Mouse (Mus musculus): ENCODE measurements around the gene Btbd7. TPM values are rescaled to one million over a fixed set of nuclear protein-coding genes. Genes with fewer than 3 reads are reported as not detected.
A peak's percentile ranks its signal among the peaks of the same experiment; 100 is the strongest.

Btbd7 gene
- 13.3 and 16.1 TPM in 2 replicates for polyA plus RNA-seq (2016; fragmentation: Nextera tagmentation; extraction: Ambion mirVana)

GRCm38 (mm10) chr12:102878031-102878823, at the start of gene Btbd7:
TSS of gene Btbd7 (minus strand) at chr12:102878471.
- Histone ChIP-seq H3K27me3 (ENCODE audit: insufficient read depth, poor library complexity, severe bottlenecking) (no peaks in the 10 kb centered on the region), H3K4me3 (peak within 1 kb of the TSS; percentile 80), H3K9me3 (no peaks in the 10 kb centered on the region), H3K27ac (peak within 1 kb of the TSS; percentile 99), H3K36me3 (no peaks in the 10 kb centered on the region), H3K4me1 (peaks cover 20% of the 10 kb centered on the region)
- DNase-seq (ENCODE audit: low spot score): peak; percentile 97
- WGBS: 4% methylated on average over 94 of the region's 95 CpGs

DNA sequence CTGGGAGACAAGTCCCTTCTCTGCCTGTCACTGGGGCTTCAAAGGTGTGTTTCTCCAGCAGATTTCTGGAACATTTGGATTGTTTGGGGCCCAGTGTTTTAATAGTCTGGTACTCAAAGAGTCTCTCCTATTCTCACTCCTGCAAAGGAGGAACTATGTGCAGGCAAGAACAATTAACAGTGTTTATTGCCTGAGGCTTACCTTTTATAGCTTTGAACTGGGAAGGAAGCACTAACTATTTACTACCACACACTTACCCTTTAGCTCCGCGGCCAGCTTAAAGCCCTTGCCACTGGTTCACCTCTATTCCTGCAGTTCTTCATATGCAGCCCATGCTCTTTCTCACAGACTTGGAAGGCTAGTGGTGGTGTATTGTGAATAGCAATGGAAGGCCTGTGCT, 37.8 kb upstream of the Btbd7 start:
- Histone ChIP-seq H3K4me1 (no peaks in the 10 kb centered on the region), H3K27ac (no peak overlapping the region), H3K4me3 (no peak overlapping the region), H3K27me3 (ENCODE audit: insufficient read depth, poor library complexity, severe bottlenecking) (no peaks in the 10 kb centered on the region), H3K36me3 (no peaks in the 10 kb centered on the region), H3K9me3 (no peaks in the 10 kb centered on the region)
- 83% methylated on average over 2 of the region's 2 CpGs for WGBS
- DNase-seq (ENCODE audit: low spot score): no peak

GRCm38 (mm10) chr12:102908191-102908590, 29.9 kb upstream of the Btbd7 start:
- Histone ChIP-seq H3K36me3 (no peaks in the 10 kb centered on the region), H3K4me1 (no peaks in the 10 kb centered on the region), H3K27me3 (ENCODE audit: insufficient read depth, poor library complexity, severe bottlenecking) (no peaks in the 10 kb centered on the region), H3K9me3 (no peaks in the 10 kb centered on the region), H3K4me3 (no peak overlapping the region), H3K27ac (no peak overlapping the region)
- 40% methylated on average over 3 of the region's 3 CpGs for WGBS
- DNase-seq (ENCODE audit: low spot score): no peak

DNA sequence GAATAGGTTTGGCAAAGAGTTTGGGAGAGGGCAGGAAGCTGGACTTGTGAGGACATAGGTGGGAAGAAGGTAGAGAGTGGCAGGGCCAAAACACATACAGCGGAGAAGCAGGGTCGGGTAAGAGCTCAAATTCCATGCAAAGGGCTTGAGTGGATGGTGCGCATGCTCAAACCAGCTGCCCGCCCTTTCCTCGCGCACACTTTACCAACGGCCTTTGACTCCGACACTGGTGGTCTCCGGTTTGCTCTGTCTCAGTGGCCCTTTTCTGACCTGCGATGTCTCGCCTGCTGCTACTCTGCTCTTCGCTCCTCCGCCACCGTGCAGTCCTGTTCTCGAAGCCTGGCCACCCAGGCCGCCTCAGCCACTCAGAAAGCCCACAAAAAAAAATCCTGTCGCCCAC, 20.8 kb upstream of the Btbd7 start, which contains the start of gene Cox8c:
Gene Cox8c, plus strand, starts transcription at position 226 of the 400 bp plus-strand sequence.
- no peak within 1 kb of the TSS for H3K4me3 ChIP-seq
- H3K27me3 ChIP-seq (ENCODE audit: insufficient read depth, poor library complexity, severe bottlenecking): no peaks in the 10 kb centered on the region
- no peak for DNase-seq (ENCODE audit: low spot score)
- H3K4me1 ChIP-seq: no peaks in the 10 kb centered on the region
- H3K9me3 ChIP-seq: no peaks in the 10 kb centered on the region
- H3K36me3 ChIP-seq: no peaks in the 10 kb centered on the region
- no peak within 1 kb of the TSS for H3K27ac ChIP-seq
- 87% methylated on average over 17 of the region's 17 CpGs for WGBS

GRCm38 (mm10) chr12:102888568-102888967, 10.3 kb upstream of the Btbd7 start:
- Histone ChIP-seq H3K27ac (no peak overlapping the region), H3K27me3 (ENCODE audit: insufficient read depth, poor library complexity, severe bottlenecking) (no peaks in the 10 kb centered on the region), H3K9me3 (no peaks in the 10 kb centered on the region), H3K4me3 (no peak overlapping the region), H3K4me1 (no peaks in the 10 kb centered on the region), H3K36me3 (no peaks in the 10 kb centered on the region)
- WGBS: 68% methylated on average over 5 of the region's 5 CpGs
- DNase-seq (ENCODE audit: low spot score): no peak

DNA sequence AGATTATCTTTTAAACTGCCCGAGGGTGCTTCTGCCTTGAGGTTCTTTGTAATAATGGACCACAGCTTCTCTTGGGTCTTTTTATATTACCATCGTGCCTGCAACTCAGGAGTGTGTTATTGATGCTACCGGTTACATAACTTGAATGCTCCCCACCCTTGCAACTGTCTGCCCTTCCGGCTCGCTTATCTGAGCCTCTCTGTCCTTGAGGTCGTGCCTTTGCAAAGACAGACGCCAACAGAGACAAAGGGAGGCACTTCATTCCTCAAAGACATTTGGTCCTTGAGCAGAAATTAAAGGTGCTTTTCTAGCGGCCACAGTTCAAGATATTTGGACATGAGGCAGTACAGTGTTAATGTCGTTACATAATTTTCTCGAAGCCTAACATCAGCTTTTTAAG, 9.1 kb upstream of the Btbd7 start:
- 51% methylated on average over 10 of the region's 10 CpGs for WGBS
- no peak overlapping the region for H3K27ac ChIP-seq
- no peak for DNase-seq (ENCODE audit: low spot score)
- no peak overlapping the region for H3K4me3 ChIP-seq
- no peaks in the 10 kb centered on the region for H3K36me3 ChIP-seq
- H3K9me3 ChIP-seq: no peaks in the 10 kb centered on the region
- no peaks in the 10 kb centered on the region for H3K4me1 ChIP-seq
- H3K27me3 ChIP-seq (ENCODE audit: insufficient read depth, poor library complexity, severe bottlenecking): no peaks in the 10 kb centered on the region

GRCm38 (mm10) chr12:102885735-102886134, 7.5 kb upstream of the Btbd7 start:
- Histone ChIP-seq H3K36me3 (no peaks in the 10 kb centered on the region), H3K9me3 (no peaks in the 10 kb centered on the region), H3K27me3 (ENCODE audit: insufficient read depth, poor library complexity, severe bottlenecking) (no peaks in the 10 kb centered on the region), H3K4me3 (no peak overlapping the region), H3K4me1 (no peaks in the 10 kb centered on the region), H3K27ac (no peak overlapping the region)
- WGBS: 15% methylated on average over 5 of the region's 5 CpGs
- no peak for DNase-seq (ENCODE audit: low spot score)

GRCm38 (mm10) chr12:102878901-102879300, 630 bp upstream of the Btbd7 start:
- no peaks in the 10 kb centered on the region for H3K36me3 ChIP-seq
- DNase-seq (ENCODE audit: low spot score): no peak
- WGBS: 36% methylated on average over 7 of the region's 7 CpGs
- H3K4me3 ChIP-seq: peak overlapping the region; percentile 80
- no peaks in the 10 kb centered on the region for H3K27me3 ChIP-seq (ENCODE audit: insufficient read depth, poor library complexity, severe bottlenecking)
- peak overlapping the region; percentile 99 for H3K27ac ChIP-seq
- no peaks in the 10 kb centered on the region for H3K9me3 ChIP-seq
- H3K4me1 ChIP-seq: peaks cover 20% of the 10 kb centered on the region

- Histone ChIP-seq H3K27ac (peak overlapping the region; percentile 99), H3K4me1 (peaks cover 20% of the 10 kb centered on the region), H3K4me3 (peak overlapping the region; percentile 80), H3K36me3 (no peaks in the 10 kb centered on the region), H3K9me3 (no peaks in the 10 kb centered on the region), H3K27me3 (ENCODE audit: insufficient read depth, poor library complexity, severe bottlenecking) (no peaks in the 10 kb centered on the region)
- WGBS: 3% methylated on average over 66 of the region's 70 CpGs
- peak; percentile 84 for DNase-seq (ENCODE audit: low spot score)
Measured at GRCm38 (mm10) chr12:102877301-102878030, 805 bp downstream of the Btbd7 start.

DNA sequence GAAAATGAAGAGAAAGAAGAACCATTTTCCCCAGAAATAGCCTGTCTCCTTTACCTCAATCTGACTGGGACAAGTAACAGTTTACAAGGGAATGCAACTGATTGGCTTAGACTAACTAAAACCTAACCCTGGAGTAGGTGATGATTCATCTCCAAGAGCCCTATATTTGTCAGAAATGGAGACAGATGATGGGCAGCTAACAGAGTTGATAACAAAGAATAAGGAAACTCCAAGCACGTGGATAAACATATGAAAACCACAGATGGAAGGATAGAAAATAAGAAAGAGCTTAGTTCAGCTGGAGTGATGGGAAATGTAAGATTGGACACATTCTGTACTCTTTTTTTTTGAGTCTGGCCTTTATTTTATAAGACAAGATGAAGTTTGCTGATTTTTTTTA, 7.7 kb downstream of the Btbd7 start:
- H3K4me1 ChIP-seq: 0 out of 2 replicates have a peak, but pooled peaks cover 2% of the 10 kb centered on the region
- H3K4me3 ChIP-seq: no peak overlapping the region
- DNase-seq (ENCODE audit: low spot score): no peak
- H3K27me3 ChIP-seq (ENCODE audit: insufficient read depth, poor library complexity, severe bottlenecking): no peaks in the 10 kb centered on the region
- no peaks in the 10 kb centered on the region for H3K9me3 ChIP-seq
- 77% methylated on average over 1 of the region's 1 CpGs for WGBS
- H3K36me3 ChIP-seq: 0 out of 2 replicates have a peak, but pooled peaks cover 6% of the 10 kb centered on the region
- no peak overlapping the region for H3K27ac ChIP-seq

DNA sequence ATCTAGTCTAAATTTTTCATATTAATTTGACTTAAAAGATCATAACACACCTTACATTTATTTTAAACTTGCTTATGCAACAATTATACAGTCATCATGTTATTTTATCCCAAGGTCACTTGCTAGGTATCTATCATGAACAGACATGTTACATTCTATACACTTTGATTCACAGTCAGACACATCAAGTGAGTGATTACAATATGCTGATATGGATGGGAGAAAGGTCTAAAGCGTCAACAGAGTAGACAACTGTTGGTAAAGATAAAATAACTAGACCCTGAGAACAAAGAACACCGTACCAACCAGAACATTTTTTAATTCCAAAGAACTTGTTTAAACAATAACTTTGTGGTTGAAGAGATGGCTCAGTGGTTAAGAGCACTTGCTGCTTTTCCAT, 8.5 kb downstream of the Btbd7 start:
- Histone ChIP-seq H3K9me3 (no peaks in the 10 kb centered on the region), H3K4me1 (no peaks in the 10 kb centered on the region), H3K27ac (no peak overlapping the region), H3K27me3 (ENCODE audit: insufficient read depth, poor library complexity, severe bottlenecking) (no peaks in the 10 kb centered on the region), H3K4me3 (no peak overlapping the region), H3K36me3 (0 out of 2 replicates have a peak, but pooled peaks cover 6% of the 10 kb centered on the region)
- 86% methylated on average over 2 of the region's 2 CpGs for WGBS
- no peak for DNase-seq (ENCODE audit: low spot score)

- DNase-seq (ENCODE audit: low spot score): no peak
Measured at GRCm38 (mm10) chr12:102860806-102861205, 17.5 kb downstream of the Btbd7 start.

DNA sequence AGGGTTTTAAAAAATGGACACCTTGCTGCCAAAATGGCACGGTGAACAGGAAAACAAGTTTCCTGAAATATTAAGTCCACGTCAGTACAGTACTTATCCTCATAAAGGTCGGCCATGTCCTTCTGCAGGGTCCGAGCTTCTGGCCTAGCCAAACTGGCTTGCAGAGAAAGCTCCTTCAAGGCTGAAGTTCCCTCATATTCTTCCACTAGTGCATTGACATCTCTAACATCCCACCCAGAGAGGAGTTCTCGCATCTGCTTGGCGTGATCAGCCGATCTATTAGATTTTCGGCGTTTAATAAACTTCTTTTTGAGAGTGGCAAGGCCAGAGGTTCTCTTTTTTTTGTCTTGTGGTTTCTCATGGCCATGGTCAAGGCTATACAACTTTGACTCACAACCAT, 40.0 kb downstream of the Btbd7 start:
- H3K27ac ChIP-seq: no peak overlapping the region
- H3K4me3 ChIP-seq: no peak overlapping the region
- no peak for DNase-seq (ENCODE audit: low spot score)
- H3K36me3 ChIP-seq: peaks cover 13% of the 10 kb centered on the region
- no peaks in the 10 kb centered on the region for H3K4me1 ChIP-seq
- WGBS: 95% methylated on average over 9 of the region's 9 CpGs
- H3K27me3 ChIP-seq (ENCODE audit: insufficient read depth, poor library complexity, severe bottlenecking): no peaks in the 10 kb centered on the region
- H3K9me3 ChIP-seq: no peaks in the 10 kb centered on the region

More at GRCm38 (mm10) chr12:102860806-102861205, 17.5 kb downstream of the Btbd7 start:
- no peaks in the 10 kb centered on the region for H3K27me3 ChIP-seq (ENCODE audit: insufficient read depth, poor library complexity, severe bottlenecking)
- H3K4me1 ChIP-seq: no peaks in the 10 kb centered on the region
- no peaks in the 10 kb centered on the region for H3K9me3 ChIP-seq
- H3K4me3 ChIP-seq: no peak overlapping the region
- H3K27ac ChIP-seq: no peak overlapping the region
- H3K36me3 ChIP-seq: no peaks in the 10 kb centered on the region
